Mouse (Mus musculus) neutrophil, adult 5-6 weeks (primary cell): Measurements from ENCODE around the gene Scgb1c1. TPM values are rescaled to one million over a fixed set of nuclear protein-coding genes. Genes with fewer than 3 reads are reported as not detected.
A peak's percentile ranks its signal among the peaks of the same experiment; 100 is the strongest.

Experiments used
- ATAC-seq: fragments of 151-379, 151-347 bp; 2 replicates; pipeline ENCODE4 v1.8.0; 2017; ENCODE audit warnings: mild to moderate bottlenecking, moderate TSS enrichment; ENCODE audit not compliant: insufficient number of reproducible peaks, poor library complexity, low FRiP score, severe bottlenecking; ENCODE audit errors: extremely low read depth
- total RNA-seq: library from RNA; stranded (forward); fragments of 200-1000 nt; gene quantifications from 2 replicates; pipeline ENCODE4 v1.2.3, GENCODE M21; 2017

The Scgb1c1 gene
- total RNA-seq, 1 experiment from 2014 or later, result not detected

DNA sequence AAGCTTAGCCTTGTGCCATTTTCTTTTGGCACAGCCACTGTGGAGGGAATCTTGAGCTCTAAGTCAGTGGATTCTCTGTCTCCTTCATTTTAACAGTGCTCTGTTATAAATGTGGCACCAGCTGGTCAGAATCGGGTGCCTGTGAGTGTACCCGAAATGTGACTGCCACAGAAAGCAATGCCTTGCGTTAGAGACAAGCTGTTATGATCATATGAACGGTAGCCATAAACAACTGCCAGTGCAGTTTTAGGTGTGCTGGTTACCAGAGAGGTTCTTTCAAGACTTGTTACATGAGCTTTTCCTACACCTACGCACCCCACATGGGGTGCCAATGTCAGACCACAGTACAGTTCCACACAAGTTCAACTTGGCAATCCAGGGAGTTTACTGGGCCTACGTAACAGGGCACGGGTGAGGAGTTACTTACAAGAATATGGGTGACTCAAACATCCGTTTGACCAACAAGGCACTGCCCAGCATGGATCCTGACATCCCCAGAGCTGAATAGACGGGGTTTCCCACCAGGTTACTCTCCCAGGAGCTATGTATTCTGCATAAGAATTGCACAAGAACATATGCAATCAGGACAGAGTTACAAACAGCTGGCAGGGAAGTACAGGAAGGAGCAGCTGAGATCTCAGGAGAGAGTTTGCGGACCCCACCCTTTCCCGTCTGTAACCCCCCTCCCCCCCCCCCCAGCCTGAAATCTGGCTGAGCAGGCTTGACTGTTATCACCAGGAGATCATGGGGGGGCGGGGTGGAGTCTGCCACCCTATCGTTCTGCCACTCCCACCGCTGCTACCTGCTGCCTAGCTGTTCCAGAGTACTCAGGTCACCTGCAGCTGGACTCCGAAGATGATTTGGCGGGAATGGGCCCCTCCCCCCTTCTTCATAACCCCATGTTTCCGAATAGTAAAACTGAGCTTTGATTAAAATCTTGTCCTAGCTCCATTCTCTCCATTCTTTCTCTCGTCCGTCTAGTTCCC lies 4.3 kb upstream of the Scgb1c1 start:
- ATAC-seq, result no peak

DNA sequence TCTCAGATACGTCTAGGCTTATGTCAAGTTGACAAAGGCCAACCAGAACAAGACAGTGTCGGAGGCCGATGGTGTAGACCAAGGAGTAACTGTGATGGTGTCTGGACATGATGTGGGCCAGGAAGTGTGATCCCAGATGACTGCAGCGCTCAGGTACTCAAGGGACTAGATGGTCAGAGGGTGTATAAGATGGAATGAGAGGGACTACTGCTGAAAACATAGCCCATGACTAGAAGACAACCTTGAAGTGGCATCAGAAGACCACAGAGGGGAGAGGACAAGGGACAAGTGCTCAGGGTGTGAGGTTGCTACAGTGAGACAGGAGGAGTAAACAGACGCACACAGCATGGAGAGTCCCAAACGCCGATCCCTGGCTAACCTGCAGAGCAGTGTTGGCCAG lies 1.5 kb upstream of the Scgb1c1 start:
- no peak for ATAC-seq

DNA sequence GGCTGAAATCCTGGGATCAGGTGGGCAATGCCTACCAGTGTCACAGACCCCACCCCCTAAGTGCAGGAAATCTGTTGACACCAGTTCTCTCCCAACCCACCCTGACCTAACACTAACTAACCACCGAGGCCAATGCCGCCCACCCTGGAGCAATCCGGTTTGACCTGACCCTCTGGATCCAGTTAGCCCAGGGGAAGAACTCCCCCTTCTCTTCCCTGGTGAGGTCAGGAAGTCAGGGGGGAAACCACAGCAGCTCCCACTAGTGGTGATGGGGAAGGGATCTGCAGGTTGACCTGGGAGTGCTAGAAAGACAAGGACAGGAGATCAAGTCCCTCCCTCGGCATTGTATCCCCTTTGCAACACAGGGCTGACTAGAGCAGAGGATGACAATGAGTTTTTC lies 336 bp downstream of the Scgb1c1 start:
- no peak for ATAC-seq

DNA sequence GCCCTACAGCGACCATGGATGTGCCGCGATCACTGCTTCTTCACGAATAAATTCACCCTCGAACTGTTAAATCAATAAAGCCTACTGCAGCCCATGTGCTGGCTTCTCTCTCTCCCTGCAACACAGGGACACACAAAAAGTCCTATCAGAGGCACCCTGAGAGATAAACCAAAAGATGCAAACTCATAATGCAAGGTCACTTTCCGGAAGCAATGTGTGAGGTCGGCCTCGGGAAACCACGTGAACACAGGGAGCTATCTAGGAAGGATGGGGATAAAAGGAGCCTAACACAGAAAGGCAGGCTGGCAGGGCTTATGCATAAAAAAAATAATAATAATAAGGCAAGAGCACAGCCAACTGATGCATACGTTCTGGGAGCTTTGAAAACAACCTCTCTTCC lies 1.3 kb downstream of the Scgb1c1 start:
- no peak for ATAC-seq

DNA sequence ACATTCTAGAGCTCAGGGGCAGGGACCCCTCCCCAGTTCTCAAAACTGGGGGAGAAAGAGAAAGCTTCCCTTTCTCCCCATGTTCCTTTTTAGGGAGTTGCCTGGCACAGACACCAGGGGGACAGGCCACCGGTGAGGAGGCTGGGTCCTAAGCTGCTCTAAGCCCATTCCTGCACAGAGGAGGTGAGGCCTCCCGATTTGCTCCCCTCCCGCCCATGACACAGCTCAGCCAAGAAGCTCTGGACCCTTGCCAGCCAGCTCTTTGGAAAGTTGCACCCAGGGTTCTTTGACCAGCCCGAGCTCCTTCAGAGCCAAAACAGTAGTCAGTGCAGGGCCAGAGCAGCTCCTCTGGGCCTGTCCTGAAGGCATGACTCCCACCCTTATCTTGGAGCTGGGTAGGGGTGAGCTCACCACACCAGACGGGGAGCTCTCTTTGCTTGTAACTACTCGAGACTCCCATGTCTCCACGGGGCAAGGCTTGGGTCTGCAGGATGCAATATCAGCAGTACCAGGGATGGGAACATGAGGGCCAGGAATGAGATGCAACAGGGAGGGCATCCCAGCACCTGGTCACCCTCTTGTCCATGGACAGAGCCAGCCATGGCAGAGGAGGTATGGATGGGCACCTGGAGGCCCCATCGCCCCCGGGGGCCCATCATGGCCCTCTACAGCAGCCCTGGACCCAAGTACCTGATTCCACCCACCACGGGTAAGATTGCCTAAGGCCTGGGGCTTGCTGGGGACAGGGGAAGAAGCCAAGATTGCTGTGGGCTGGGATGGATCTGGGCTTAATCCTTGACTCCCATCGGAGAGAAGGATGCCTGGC lies 2.6 kb downstream of the Scgb1c1 start, which contains the start of gene Odf3:
Odf3 (plus strand) TSS at position 51 of the 826 bp plus-strand sequence.
- no peak for ATAC-seq

DNA sequence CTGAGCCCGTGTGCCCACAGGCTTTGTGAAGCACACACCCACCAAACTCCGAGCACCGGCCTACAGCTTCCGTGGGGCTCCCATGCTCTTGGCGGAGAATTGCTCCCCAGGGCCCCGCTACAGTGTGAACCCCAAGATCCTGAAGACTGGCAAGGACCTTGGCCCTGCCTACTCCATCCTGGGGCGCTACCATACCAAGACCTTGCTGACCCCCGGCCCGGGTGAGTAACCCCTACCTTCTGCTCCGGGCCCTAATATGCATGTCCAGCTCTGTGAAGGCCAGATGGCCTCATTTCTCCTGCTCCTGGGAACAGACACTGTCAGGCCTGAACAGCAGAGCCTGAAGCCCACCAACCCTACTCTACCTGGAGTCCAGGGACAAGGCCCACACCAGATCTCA lies 3.2 kb downstream of the Scgb1c1 start:
- ATAC-seq, result no peak

DNA sequence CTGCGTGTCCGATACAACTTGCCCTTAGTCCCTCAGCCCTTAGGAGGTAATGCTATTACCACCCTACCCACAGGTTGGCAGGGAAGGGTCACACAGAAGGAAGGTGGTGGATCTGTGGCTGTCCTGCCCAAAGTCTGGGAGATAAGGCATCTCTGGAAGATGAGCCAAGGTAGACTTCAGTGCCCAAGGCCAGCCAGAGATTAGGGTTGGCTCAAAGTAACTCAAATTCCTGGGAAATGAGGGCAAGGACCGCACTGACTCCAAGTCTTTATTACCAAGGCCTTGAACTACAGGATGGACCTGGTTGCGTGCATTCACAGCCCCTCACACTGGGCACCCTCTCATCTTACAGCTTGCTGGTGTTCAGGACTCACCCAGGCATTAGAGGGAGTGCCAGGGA lies 6.6 kb downstream of the Scgb1c1 start:
- no peak for ATAC-seq

DNA sequence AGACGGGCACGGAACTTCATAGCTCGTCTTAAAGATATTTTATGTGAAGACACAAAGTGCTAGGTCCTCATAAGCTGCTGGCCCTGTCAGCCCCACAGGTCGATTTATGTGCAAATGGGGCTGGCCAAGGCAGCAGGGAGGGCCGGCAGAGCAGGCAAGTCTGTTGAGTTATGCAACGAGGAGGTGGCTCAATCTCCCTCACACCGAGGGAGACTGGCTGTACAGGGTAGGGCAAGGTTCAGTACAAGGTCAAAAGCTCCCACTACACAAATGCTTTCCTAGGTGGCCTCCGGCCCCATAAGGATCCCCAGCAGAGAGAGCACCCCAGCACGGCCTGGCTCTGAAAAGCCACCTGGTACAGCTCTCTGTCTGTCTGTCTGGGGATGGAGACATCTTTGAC lies 8.0 kb downstream of the Scgb1c1 start:
- no peak for ATAC-seq

DNA sequence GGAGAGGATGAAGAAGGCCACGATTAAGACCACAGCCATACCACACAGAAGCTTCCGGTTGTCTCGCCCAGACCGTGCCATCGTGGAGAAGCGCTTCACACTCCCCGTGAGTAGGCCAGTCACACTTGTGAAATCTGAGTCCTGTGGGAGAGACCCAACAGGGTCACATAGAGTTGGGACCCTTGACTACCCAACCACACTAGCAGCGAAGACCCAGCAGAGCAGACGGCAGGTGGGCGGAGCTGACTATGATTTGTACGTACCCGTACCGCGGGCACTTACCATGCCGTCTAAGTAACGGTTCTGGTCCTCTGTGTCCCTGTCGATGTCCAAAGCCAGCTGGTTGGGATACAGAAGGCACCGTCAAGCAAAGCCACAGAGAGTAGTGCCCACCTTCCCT lies 9.1 kb downstream of the Scgb1c1 start:
- no peak for ATAC-seq

DNA sequence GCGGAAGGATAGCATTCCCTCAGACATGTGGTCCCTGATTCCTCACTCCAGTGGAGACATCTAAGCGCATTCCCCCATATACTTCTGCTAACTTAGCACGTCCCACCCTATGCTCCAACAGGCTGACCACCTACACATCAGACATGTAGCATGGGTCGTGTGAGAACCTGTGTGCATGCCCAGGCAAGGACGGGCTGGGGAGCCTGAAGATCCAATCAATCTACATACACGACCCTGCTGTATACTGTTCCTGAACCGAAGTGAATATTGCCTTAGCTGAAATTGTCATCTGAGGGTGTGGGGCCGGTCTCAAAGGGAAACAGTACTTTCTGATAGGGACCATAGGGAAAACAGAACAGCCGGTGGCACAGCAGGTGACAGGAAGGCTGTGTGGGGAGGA lies 9.8 kb downstream of the Scgb1c1 start:
- no peak for ATAC-seq

DNA sequence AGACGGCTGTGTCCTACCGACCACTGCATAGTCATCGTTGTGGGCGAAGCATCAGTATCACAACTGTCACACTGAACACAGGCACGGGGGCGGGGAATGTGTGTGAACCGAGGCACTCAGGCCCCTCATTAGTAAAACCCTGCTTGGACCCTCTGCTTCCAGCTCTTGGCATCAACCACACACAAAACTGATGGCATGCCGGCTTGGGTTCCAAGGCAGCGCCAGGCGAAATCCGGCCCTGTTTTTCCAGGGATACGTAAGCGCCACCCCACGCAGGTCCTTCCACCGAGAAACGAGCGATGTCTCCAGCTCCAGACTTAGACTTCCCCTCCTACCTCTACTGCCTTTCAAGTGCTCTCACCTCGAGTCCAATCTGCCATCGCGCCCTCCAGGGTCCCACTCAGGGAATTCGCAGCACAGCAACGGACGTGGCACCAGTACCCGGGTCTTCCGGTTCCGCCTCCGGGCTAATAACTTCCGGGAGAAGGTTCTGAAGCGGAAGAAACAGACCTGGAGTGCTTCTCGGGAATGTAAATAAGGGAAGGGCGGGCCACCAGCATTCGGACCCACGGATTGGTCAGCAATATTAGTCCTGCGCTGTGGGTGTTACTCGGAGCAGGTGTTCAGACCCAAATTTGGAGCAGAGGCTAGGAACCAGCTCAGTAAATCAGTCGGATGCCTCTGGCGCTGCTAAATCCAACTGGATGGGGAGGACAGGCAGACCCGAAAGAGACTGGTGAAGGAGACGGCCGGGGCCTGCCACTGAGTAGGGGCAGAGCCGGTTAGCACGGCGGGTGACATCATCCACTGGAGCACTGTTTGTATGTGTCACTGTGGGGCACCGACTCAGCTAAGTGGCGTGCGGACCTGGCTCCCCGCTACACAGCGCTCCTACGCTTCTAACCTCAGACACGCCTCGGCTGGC lies 10.8 kb downstream of the Scgb1c1 start, which contains the start of gene Gm45785:
Gm45785 (minus strand) TSS at position 472 of the 925 bp plus-strand sequence.
- ATAC-seq, result peak; percentile 49

DNA sequence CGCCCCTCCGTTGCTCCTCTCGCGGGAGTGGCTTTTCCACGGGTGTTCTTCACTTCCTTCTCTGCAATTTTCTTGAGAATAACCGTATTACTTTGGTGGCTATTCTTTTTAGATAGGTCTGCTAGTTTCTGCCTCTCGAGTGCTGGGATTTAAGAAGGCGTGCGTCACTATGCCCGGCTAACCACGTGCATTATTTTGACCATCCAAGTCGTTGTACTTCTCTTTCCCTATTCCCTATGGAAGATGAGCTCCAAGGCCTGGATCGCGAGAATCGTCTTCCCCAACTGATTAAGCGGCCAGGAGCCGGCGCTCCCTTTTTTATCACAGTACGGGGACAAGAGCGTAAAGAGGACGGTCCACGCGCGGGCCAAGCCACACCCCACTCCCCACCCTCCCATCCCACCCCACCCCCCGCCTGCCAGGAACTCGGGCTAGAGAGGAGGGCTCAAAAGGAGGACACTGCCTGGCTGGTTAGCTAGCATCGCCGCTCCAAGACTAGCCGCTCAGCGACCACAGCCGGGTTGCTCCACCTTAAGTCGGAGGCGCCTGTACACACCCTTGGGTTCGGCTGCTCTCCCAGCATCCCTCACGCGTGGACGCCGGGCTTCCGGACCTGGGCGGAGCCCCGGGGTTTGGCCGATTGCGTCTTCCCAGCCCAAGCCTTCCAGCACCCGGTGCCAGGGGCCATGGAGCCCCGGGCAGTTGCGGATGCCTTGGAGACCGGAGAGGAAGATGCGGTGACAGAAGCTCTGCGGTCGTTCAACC lies 11.6 kb downstream of the Scgb1c1 start, which contains the start of gene Ric8a:
Ric8a (plus strand) TSS at position 173 of the 765 bp plus-strand sequence.
- peak; percentile 69 for ATAC-seq

DNA sequence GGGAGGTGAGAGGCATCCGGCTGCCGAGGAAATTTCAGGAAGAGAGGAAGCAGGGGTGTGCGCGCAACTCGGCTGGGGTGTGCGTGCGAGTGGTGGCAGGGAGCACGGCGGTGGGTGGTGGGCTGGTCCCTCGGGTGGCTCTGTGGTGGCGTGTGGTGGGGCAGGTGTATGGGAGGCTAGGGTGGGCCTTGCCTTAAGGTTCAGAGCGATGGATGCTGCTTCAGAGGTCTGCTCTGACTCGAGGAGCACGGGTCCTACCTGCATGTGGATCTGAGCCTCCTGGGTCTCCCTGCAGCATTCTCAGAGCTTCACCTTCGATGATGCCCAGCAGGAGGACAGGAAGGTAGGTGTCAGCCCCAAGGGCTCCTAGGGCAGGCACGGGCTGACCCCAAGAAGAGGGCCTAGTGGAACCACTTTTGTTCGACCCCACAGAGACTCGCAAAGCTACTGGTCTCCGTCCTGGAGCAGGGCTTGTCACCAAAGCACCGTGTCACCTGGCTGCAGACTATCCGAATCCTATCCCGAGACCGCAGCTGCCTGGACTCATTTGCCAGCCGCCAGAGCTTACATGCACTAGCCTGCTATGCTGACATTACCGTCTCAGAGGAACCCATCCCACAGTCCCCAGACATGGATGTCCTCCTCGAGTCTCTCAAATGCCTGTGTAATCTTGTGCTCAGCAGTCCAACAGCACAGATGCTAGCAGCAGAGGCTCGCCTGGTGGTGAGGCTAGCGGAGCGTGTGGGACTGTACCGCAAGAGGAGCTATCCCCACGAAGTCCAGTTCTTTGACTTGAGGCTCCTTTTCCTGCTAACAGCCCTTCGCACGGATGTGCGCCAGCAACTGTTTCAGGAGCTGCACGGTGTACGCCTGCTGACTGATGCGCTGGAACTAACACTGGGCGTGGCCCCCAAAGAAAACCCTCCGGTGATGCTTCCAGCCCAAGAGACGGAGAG lies 12.5 kb downstream of the Scgb1c1 start, which contains the start of gene Bet1l:
Bet1l (minus strand) TSS at position 28 of the 956 bp plus-strand sequence.
- ATAC-seq, result no peak

DNA sequence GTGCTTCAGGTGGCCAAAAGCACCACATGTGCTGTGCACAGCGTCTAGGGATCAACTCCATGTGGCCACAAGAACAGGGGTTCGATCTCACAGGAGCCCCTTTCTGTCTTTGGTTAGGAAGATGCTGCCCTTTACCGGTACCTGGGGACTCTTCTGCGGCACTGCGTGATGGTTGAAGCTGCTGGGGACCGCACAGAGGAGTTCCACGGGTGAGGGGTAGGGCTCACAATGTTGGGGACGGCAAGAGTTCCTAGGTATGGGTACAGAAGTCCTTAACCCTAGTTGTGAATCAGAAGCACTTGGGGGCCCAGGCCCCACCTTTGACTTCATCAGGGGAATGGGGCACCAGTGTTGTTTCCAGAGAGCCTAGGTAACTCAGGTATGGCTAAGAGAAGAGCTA lies 13.4 kb downstream of the Scgb1c1 start:
- no peak for ATAC-seq

DNA sequence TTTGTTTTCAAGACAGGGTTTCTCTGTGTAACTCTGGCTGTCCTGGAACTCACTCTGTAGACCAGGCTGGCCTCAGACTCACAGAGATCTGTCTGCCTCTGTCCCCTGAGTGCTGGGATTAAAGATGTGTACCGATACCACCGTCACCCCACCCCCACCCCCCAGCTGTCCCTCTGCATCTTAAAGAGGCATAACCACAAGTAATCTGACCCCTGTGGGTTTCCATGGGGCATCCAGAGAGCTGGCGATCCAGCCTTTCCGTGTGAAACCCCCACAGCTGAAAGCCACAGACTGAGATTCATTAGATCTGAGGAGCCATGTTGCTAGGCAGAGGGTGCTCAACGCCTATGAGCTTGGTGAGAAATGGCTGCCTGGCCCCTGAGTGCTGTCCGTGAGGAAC lies 14.7 kb downstream of the Scgb1c1 start:
- ATAC-seq, result no peak

DNA sequence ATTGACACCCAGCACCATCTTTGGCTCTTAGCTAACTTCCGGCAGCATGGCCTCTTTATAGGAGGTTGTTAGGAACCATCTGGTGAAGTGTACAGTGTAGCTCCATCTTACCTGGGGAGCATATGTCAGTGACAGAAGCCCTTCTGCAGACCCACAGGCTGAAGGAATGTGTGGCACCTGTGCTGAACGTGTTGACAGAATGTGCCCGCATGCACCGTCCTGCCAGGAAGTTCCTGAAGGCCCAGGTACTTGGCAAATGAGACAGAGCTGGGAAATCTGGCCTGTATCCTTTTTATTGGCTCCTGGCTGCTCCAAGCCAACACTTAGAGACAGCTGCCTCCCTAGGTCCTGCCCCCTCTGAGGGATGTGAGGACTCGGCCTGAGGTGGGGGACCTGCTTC lies 15.4 kb downstream of the Scgb1c1 start:
- ATAC-seq, result no peak

DNA sequence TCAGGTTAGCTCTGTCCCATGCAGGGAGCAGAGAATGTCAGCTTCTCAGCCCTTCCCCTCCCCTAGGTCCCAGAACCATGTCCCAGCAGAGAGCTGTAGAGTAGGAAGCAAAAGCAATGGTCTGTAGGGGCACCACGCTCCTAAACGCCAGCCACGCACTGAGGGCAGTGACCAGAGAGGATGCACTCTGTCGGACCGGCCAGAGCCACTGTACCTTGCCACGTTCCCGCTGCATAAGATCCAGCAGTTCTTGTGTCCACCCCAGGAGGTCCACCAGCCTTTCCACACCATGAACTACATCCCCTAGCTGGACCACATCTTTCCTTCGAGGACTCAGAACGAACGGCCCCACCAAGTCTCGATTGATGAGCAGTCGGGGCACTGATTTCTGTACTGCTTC lies 19.4 kb downstream of the Scgb1c1 start:
- no peak for ATAC-seq
